Mouse (Mus musculus) left cerebral cortex, adult 18-20 months (tissue): Measurements from ENCODE around the gene Mfrp. TPM values are rescaled to one million over a fixed set of nuclear protein-coding genes. Genes with fewer than 3 reads are reported as not detected.

Experiments
- DNase-seq, 2 experiments: peaks; one replicate each; pipeline ENCODE4 v3.0.0; 2021 to 2022; ENCODE audit warnings: low spot score in 2 of 2, mixed read lengths in 1 of 2
- total RNA-seq, 2 experiments: library from RNA; stranded (reverse); gene quantifications; 2 replicates each; pipeline ENCODE4 v1.2.3; 2021

Gene Mfrp
- total RNA-seq, 2 experiments from 2014 or later = 0.16 TPM; not detected in 1

DNA sequence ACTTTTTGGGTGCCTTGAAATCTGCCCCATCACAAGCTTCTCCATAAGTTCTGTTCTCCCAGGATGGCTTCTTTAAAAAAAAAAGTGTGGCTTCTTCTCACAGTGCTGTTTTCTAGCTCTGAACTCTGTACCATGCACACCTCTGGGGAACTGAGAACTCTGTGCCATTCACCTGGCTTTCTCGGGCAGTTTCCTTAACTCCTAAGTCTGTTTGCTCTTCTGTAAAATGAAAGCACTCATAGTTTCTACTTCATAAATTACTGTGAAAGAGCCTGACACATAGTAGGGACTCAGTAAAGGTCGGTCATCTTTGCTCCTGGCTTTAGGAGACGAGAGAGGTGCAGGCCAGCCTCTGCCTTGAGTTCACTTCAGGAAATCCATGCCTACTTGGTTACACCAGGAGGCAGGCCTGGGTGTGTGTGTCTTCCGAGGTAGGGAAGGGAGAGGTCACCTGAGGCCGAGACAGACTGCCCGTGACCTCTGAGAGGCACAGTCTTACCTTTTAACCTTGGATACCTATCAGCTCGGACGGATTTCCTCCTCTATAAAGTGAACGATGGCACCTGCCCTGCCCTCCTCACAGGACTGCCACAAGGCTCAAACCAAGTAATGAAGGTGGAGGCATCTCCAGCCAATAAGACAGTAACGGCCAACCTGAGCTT is 23.3 kb upstream of the Mfrp start:
- DNase-seq = no peak

- peak in 1 of 2 experiments; percentile 64 for DNase-seq
Observed at GRCm38 (mm10) chr9:44078955-44079756, 22.4 kb upstream of the Mfrp start.

GRCm38 (mm10) chr9:44079997-44080780 is 21.3 kb upstream of the Mfrp start:
- DNase-seq = peak in 1 of 2 experiments; percentile 5

DNA sequence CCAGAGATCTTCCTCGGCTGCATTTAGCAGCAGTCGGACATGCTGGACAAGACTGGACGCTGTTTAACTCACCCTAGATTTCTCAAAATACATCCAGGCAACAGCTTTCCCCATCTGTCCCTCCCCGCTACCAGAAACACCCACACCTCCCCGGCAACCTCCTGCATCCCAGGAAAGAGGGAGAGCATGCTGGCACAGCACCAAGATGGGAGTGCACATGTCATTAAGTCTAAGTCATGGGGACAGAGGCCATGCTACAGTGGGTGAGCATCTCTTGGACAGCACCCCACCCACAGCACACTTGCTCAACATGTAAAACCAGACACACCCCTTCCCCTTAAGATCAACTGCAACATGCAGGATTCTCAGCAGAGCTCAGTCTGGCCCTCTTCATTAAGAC is 20.6 kb upstream of the Mfrp start:
- DNase-seq = peak; percentile 67 to 78

- peak in 1 of 2 experiments; percentile 1 for DNase-seq
Observed at GRCm38 (mm10) chr9:44081581-44081980, 19.9 kb upstream of the Mfrp start.

DNA sequence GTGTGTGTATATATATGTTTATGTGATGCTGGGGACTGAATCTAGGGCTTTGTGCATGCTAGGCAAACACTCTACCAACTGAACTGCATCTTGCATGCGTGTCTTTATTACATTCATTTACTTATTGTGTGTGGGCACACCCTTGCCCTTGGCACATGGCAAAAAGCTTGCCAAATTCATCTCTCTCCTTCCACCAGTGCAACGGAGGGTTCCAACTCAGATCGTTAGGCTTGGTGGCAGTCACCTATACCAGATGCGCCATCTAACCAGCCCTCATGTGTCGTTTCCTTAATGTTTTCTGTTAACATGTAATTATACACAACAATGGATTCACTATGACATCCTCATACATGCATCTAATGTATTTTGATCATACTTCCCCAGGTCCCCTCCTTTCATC is 19.3 kb upstream of the Mfrp start:
- no peak for DNase-seq

DNA sequence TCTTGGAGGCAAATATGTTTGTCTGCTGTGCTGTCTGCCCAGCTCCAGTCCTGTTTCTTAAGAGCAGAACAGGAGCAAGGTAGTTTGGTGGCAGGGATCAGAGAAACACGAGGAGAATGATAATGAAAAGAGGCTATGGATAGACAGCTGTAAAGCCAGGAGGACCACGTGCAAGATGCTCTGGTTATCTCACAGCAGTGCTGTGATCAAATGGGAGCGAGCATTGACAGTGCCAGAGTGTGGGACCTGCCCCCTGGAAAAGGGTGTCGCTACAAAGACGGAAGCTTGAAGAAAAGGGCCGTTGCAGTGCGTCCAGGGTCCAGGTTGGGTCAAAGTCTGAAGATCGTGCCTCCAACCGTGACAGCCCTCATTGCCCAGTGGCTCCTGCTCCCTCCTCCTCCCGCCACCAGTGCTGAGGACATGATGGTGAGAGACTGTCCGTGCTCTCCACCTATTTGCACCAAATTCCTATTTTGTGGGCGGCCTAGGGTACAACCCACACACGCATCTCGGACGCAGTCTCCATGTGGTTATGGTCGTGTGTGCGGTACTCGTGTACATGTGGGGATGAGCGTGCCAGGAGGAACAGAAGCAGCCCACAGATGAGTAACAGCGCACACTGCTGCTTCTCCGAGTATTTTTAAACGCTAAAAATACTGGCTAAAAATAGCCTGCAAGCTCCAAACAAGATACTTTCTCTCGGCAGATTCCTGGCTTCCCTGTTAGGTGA is 18.0 kb upstream of the Mfrp start:
- DNase-seq = peak; percentile 72 to 86

GRCm38 (mm10) chr9:44084236-44084635 is 17.3 kb upstream of the Mfrp start:
- no peak for DNase-seq

GRCm38 (mm10) chr9:44084659-44085229 is 16.8 kb upstream of the Mfrp start:
- DNase-seq = peak; percentile 91 to 94

GRCm38 (mm10) chr9:44085276-44085675 is 16.3 kb upstream of the Mfrp start:
- no peak for DNase-seq

GRCm38 (mm10) chr9:44085741-44086665 is 15.5 kb upstream of the Mfrp start:
- DNase-seq = peak; percentile 66 to 81

- no peak for DNase-seq
Observed at GRCm38 (mm10) chr9:44086960-44087359, 14.6 kb upstream of the Mfrp start.

GRCm38 (mm10) chr9:44087761-44088455 is 13.6 kb upstream of the Mfrp start:
- DNase-seq = peak in 1 of 2 experiments; percentile 72

- DNase-seq = no peak
Observed at GRCm38 (mm10) chr9:44088877-44089608, 12.5 kb upstream of the Mfrp start.

- DNase-seq = peak; percentile 89 to 92
Observed at GRCm38 (mm10) chr9:44093612-44094503, 7.7 kb upstream of the Mfrp start.

GRCm38 (mm10) chr9:44094737-44095136 is 6.8 kb upstream of the Mfrp start:
- no peak for DNase-seq

DNA sequence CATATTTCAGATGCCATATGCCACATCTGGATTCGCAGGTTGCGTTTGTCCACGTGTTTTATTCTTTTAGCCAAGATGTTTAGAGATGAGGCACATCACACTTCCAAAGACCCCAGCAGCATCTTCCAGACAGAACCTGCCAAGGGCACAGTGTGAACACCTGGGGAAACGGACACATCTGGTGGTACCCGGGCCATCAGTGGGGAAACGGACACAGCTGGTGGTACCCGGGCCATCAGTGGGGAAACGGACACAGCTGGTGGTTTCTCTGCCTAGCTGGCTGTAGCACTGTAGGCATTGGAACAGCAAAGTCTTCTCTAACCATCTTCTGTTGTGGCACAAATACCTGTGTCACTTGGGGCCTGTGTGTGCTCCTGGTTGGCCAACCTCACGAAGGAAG is 5.7 kb upstream of the Mfrp start:
- no peak for DNase-seq
